Mouse (Mus musculus) embryonic facial prominence, embryonic 11.5 days (tissue): Measurements from ENCODE around the gene Uspl1. TPM values are rescaled to one million over a fixed set of nuclear protein-coding genes. Genes with fewer than 3 reads are reported as not detected.

Experiments used
- ATAC-seq: fragments of 200-750 bp; cut with Nextera tagmentation; replicated peaks from 2 replicates; pipeline ENCODE4 v1.8.0; 2017; ENCODE audit warnings: low read depth; ENCODE audit not compliant: insufficient number of reproducible peaks, low FRiP score, low TSS enrichment
- DNase-seq: peaks from one replicate; pipeline ENCODE4 v3.0.0-alpha.2; 2015; ENCODE audit warnings: low spot score
- H3K27ac ChIP-seq: fragments of 300-500 bp; sonication (generic); replicated peaks from 2 replicates; pipeline ENCODE4 v1.5.1; 2014; ENCODE audit warnings: mild to moderate bottlenecking, low read depth, low read length, control low read depth
- H3K27me3 ChIP-seq: fragments of 300-500 bp; sonication (generic); 2 replicates; pipeline ENCODE4 v1.6.1; 2014; ENCODE audit warnings: mild to moderate bottlenecking, low read length, moderate library complexity, mixed read lengths; ENCODE audit not compliant: control insufficient read depth, insufficient read depth
- H3K36me3 ChIP-seq: fragments of 300-500 bp; sonication (generic); replicated peaks from 2 replicates; pipeline ENCODE4 v1.6.1; 2014; ENCODE audit warnings: low read depth, mild to moderate bottlenecking, low read length, moderate library complexity, mixed read lengths; ENCODE audit not compliant: control insufficient read depth, insufficient read depth
- H3K4me1 ChIP-seq: fragments of 300-500 bp; sonication (generic); 2 replicates; pipeline ENCODE4 v1.6.1; 2014; ENCODE audit warnings: low read length, mixed read lengths; ENCODE audit not compliant: control insufficient read depth, insufficient read depth
- H3K4me2 ChIP-seq: fragments of 300-500 bp; sonication (generic); 2 replicates; pipeline ENCODE4 v1.6.1; 2014; ENCODE audit warnings: low read depth, mild to moderate bottlenecking, control low read depth, low read length, moderate library complexity
- H3K4me3 ChIP-seq: fragments of 300-500 bp; sonication (generic); 2 replicates; pipeline ENCODE4 v1.5.1; 2014; ENCODE audit warnings: low read depth, low read length, control low read depth
- H3K9ac ChIP-seq: fragments of 300-500 bp; sonication (generic); replicated peaks from 2 replicates; pipeline ENCODE4 v1.6.1; 2014; ENCODE audit warnings: mild to moderate bottlenecking, control low read depth, low read length
- H3K9me3 ChIP-seq: fragments of 300-500 bp; sonication (generic); replicated peaks from 2 replicates; pipeline ENCODE4 v1.6.1; 2016; ENCODE audit warnings: mild to moderate bottlenecking, low read length, inconsistent platforms, mixed read lengths; ENCODE audit not compliant: control insufficient read depth
- WGBS: fragments of 180-500 bp; shearing (Covaris S2); extraction: QIAGEN DNeasy Blood & Tissue Kit; methylation state at CpG from one replicate; pipeline ENCODE4 v1.1.7; 2014; 5-methylcytosine and 5-hydroxymethylcytosine counted together
- polyA plus RNA-seq: library from polyadenylated mRNA; unstranded; fragments of >200 nt; fragmentation: Nextera tagmentation; extraction: Ambion mirVana; gene quantifications from 2 replicates; pipeline ENCODE4 v1.2.1, GENCODE M21; 2014

Uspl1 gene
- polyA plus RNA-seq, 1 experiment from 2014 or later = 82.1 TPM

- H3K4me1 ChIP-seq = no peaks in the 10 kb centered on the region
- 46% methylated on average over 8 of the region's 8 CpGs for WGBS
- H3K27me3 ChIP-seq = no peaks in the 10 kb centered on the region
- H3K9ac ChIP-seq = no peak overlapping the region
- H3K9me3 ChIP-seq = no peaks in the 10 kb centered on the region
- no peak overlapping the region for H3K4me3 ChIP-seq
- H3K4me2 ChIP-seq = no peak overlapping the region
- no peak overlapping the region for H3K27ac ChIP-seq
- H3K36me3 ChIP-seq = no peaks in the 10 kb centered on the region
- ATAC-seq (no peak), DNase-seq (no peak)
Measured at GRCm38 (mm10) chr5:149170841-149171588, 13.1 kb upstream of the Uspl1 start.

- no peaks in the 10 kb centered on the region for H3K36me3 ChIP-seq
- H3K27ac ChIP-seq = no peak overlapping the region
- H3K9ac ChIP-seq = no peak overlapping the region
- WGBS = 68% methylated on average over 10 of the region's 10 CpGs
- H3K9me3 ChIP-seq = no peaks in the 10 kb centered on the region
- no peaks in the 10 kb centered on the region for H3K27me3 ChIP-seq
- H3K4me1 ChIP-seq = no peaks in the 10 kb centered on the region
- no peak overlapping the region for H3K4me2 ChIP-seq
- DNase-seq (no peak), ATAC-seq (no peak)
- no peak overlapping the region for H3K4me3 ChIP-seq
Measured at GRCm38 (mm10) chr5:149172246-149172645, 11.9 kb upstream of the Uspl1 start.

- ATAC-seq (no peak), DNase-seq (no peak)
- no peaks in the 10 kb centered on the region for H3K9me3 ChIP-seq
- H3K9ac ChIP-seq = no peak overlapping the region
- no peak overlapping the region for H3K27ac ChIP-seq
- H3K4me1 ChIP-seq = no peaks in the 10 kb centered on the region
- H3K36me3 ChIP-seq = no peaks in the 10 kb centered on the region
- no peaks in the 10 kb centered on the region for H3K27me3 ChIP-seq
- WGBS = 89% methylated on average over 7 of the region's 7 CpGs
- H3K4me3 ChIP-seq = no peak overlapping the region
- no peak overlapping the region for H3K4me2 ChIP-seq
Measured at GRCm38 (mm10) chr5:149174527-149174926, 9.6 kb upstream of the Uspl1 start.

GRCm38 (mm10) chr5:149175736-149176135 is 8.4 kb upstream of the Uspl1 start:
- Histone ChIP-seq H3K4me1 (no peaks in the 10 kb centered on the region), H3K4me2 (no peak overlapping the region), H3K27me3 (no peaks in the 10 kb centered on the region), H3K36me3 (no peaks in the 10 kb centered on the region), H3K9me3 (no peaks in the 10 kb centered on the region), H3K9ac (no peak overlapping the region), H3K4me3 (no peak overlapping the region), H3K27ac (no peak overlapping the region)
- ATAC-seq (no peak), DNase-seq (no peak)
- WGBS = 88% methylated on average over 6 of the region's 6 CpGs

GRCm38 (mm10) chr5:149178095-149178494 is 6.1 kb upstream of the Uspl1 start:
- Histone ChIP-seq H3K9ac (no peak overlapping the region), H3K9me3 (no peaks in the 10 kb centered on the region), H3K4me3 (no peak overlapping the region), H3K4me1 (no peaks in the 10 kb centered on the region), H3K27me3 (no peaks in the 10 kb centered on the region), H3K36me3 (no peaks in the 10 kb centered on the region), H3K27ac (no peak overlapping the region), H3K4me2 (no peak overlapping the region)
- ATAC-seq (no peak), DNase-seq (no peak)
- 60% methylated on average over 5 of the region's 5 CpGs for WGBS

GRCm38 (mm10) chr5:149179826-149180225 is 4.3 kb upstream of the Uspl1 start:
- no peaks in the 10 kb centered on the region for H3K36me3 ChIP-seq
- DNase-seq (no peak), ATAC-seq (no peak)
- H3K27ac ChIP-seq = no peak overlapping the region
- H3K9ac ChIP-seq = no peak overlapping the region
- no peaks in the 10 kb centered on the region for H3K9me3 ChIP-seq
- H3K4me2 ChIP-seq = no peak overlapping the region
- 84% methylated on average over 3 of the region's 3 CpGs for WGBS
- no peak overlapping the region for H3K4me3 ChIP-seq
- H3K4me1 ChIP-seq = no peaks in the 10 kb centered on the region
- no peaks in the 10 kb centered on the region for H3K27me3 ChIP-seq

- Histone ChIP-seq H3K4me2 (no peak overlapping the region), H3K4me3 (no peak overlapping the region), H3K9me3 (no peaks in the 10 kb centered on the region), H3K36me3 (no peaks in the 10 kb centered on the region), H3K27ac (no peak overlapping the region), H3K27me3 (no peaks in the 10 kb centered on the region), H3K4me1 (no peaks in the 10 kb centered on the region), H3K9ac (no peak overlapping the region)
- ATAC-seq (no peak), DNase-seq (no peak)
- 82% methylated on average over 5 of the region's 5 CpGs for WGBS
Measured at GRCm38 (mm10) chr5:149182186-149182870, 1.8 kb upstream of the Uspl1 start.

GRCm38 (mm10) chr5:149183122-149183521 is 1.0 kb upstream of the Uspl1 start:
- Histone ChIP-seq H3K9me3 (no peaks in the 10 kb centered on the region), H3K27me3 (no peaks in the 10 kb centered on the region), H3K27ac (no peak overlapping the region), H3K4me3 (peak overlapping the region; percentile 79), H3K4me2 (peak overlapping the region; percentile 56; the same call in 1 of the 2 replicates), H3K36me3 (no peaks in the 10 kb centered on the region), H3K4me1 (no peaks in the 10 kb centered on the region), H3K9ac (no peak overlapping the region; the same call in 1 of the 2 replicates)
- DNase-seq (no peak), ATAC-seq (no peak)
- WGBS = 70% methylated on average over 1 of the region's 1 CpGs
